ENCODE assay signal across 8 mouse cellular contexts in the genomic region with DNA sequence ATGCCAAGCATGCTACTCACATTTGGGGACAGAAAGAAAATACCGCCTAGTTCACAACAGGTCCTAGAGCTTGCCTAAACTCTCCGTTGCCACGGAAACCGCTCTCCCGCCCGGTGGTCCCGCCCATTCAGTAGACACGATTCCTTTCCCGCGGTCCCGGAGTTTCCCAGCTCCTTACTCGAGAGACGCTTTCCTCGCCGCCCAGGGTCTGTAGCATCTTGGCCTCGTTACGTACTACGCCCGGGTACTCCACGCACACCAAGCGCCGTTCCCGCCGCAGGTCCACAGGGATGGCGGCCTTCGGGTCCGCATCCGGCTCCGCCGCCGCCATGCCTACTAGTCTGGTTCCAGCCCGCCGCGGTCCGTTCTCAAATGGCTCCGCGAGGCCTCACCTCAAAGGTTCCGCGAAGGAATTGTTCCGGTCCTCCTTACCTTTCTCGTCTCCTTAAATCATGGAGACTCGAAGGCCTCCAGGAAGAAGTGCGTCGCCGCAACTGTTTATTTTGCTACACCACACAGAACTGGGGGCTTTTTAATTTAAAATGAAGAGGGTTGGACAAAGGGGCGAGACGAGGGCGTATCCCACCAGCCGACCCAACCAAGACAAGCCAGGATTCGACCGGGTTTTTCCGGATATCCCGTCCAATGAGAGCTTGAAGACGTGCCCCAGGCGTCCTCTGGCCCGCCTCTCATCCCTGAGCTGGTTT. TPM values are rescaled to one million over a fixed set of nuclear protein-coding genes. Genes with fewer than 3 reads are reported as not detected.
DNase-seq lines count a peak whose midpoint lies in the region; ATAC-seq lines count a peak whose summit lies in the region.

No protein-coding gene starts in this region.

- under 1% methylated on average over 56 of the region's 56 CpGs for WGBS in hindbrain, embryonic 16.5 days
- WGBS in macrophage (ENCODE audit: missing documents), result 1% methylated on average over 56 of the region's 56 CpGs

- peak overlapping the region; percentile 56 for H3K4me3 ChIP-seq in hindbrain, embryonic 16.5 days (ENCODE audit: low read length)
- peak overlapping the region; percentile 66 for H3K4me3 ChIP-seq in macrophage (ENCODE audit: inconsistent target)

- peak overlapping the region; percentile 72 for H3K9ac ChIP-seq in hindbrain, embryonic 16.5 days (ENCODE audit: low read depth, low read length)

- peak overlapping the region; percentile 93 for H3K27ac ChIP-seq in hindbrain, embryonic 16.5 days (ENCODE audit: low read depth, low read length)
- peak overlapping the region; percentile 80 for H3K27ac ChIP-seq in macrophage

- no peaks in the 10 kb centered on the region for H3K27me3 ChIP-seq in hindbrain, embryonic 16.5 days (replicated peaks; ENCODE audit: control insufficient read depth, insufficient read depth, low read length)

- H3K4me1 ChIP-seq in hindbrain, embryonic 16.5 days (ENCODE audit: control insufficient read depth, insufficient read depth, low read depth, low read length), result peaks cover 14% of the 10 kb centered on the region

- no peaks in the 10 kb centered on the region for H3K9me3 ChIP-seq in hindbrain, embryonic 16.5 days (ENCODE audit: control insufficient read depth, low read length)

- peaks cover 13% of the 10 kb centered on the region for H3K36me3 ChIP-seq in hindbrain, embryonic 16.5 days (ENCODE audit: control insufficient read depth, insufficient read depth, low read length)
- H3K36me3 ChIP-seq in macrophage (ENCODE audit: inconsistent target), result peaks cover 6% of the 10 kb centered on the region; the same call in 1 of the 2 replicates

- peak overlapping the region; percentile 75 for H3K4me2 ChIP-seq in hindbrain, embryonic 16.5 days (ENCODE audit: low read length)

- peak; percentile 94 for ATAC-seq in hindbrain, embryonic 16.5 days

- peaks cover 11% of the 10 kb centered on the region; the same call in 1 of the 2 replicates for H3K79me2 ChIP-seq in macrophage (ENCODE audit: inconsistent target)

- peak; percentile 75 for DNase-seq in WW6 (ENCODE audit: low read depth, low spot score)
- DNase-seq in cerebellum, postnatal 4 days (ENCODE audit: low spot score in 2 of 2), result peak; percentile 80 to 89
- DNase-seq in gastrocnemius, adult 18-20 months (ENCODE audit: low spot score), result peak; percentile 86
- DNase-seq in left cerebral cortex, adult 18-20 months (ENCODE audit: low spot score in 2 of 2), result peak; percentile 84
- DNase-seq in right cerebral cortex, adult 18-20 months, result peak; percentile 88
- DNase-seq in urinary bladder, postnatal 10 days (ENCODE audit: low spot score), result peak; percentile 53

RNA-seq across cellular contexts. Expression of gene Gtf3c5, which starts 0.8 kb away (rescaled TPM):
- 1 to 10 TPM; 7.2 to 8.9 TPM for total RNA-seq in gastrocnemius, adult 18-20 months (2021)
- polyA plus RNA-seq in hindbrain, embryonic 16.5 days (2015; fragmentation: Nextera tagmentation; extraction: Ambion mirVana), result 39.5 and 44.1 TPM in 2 replicates
- total RNA-seq in left cerebral cortex, adult 18-20 months (2021), result 10 to 100 TPM; 19.1 to 19.4 TPM
- total RNA-seq in macrophage (2018; cell fraction: chromatin; rRNA removed), result 10 to 100 TPM; 12.5 to 34.3 (median 22.0) TPM
- 10 to 100 TPM in 24 of 26 experiments, 1 to 10 TPM in 2; 9.4 to 14.0 (median 11.9) TPM for total RNA-seq in macrophage (2018; cell fraction: cytosol; rRNA removed)
- 10 to 100 TPM in 25 of 26 experiments, 1 to 10 TPM in 1; 8.8 to 26.6 (median 17.7) TPM for total RNA-seq in macrophage (2018; cell fraction: nucleus; rRNA removed)
- polyA plus RNA-seq in macrophage (2018), result 10.4 to 14.6 TPM (median 10.5 TPM) in 3 replicates

RNA-seq across cellular contexts. Expression of gene Cel, which starts 19.6 kb away (rescaled TPM):
- total RNA-seq in gastrocnemius, adult 18-20 months (2021), result under 1 TPM in 1 of 2 experiments, not detected in 1; 0.16 TPM
- polyA plus RNA-seq in hindbrain, embryonic 16.5 days (2015; fragmentation: Nextera tagmentation; extraction: Ambion mirVana), result not detected in 2 replicates
- not detected for total RNA-seq in left cerebral cortex, adult 18-20 months (2021)
- not detected for total RNA-seq in macrophage (2018; cell fraction: chromatin; rRNA removed)
- total RNA-seq in macrophage (2018; cell fraction: cytosol; rRNA removed), result not detected
- under 1 TPM in 1 of 26 experiments, not detected in 25; 0.30 TPM for total RNA-seq in macrophage (2018; cell fraction: nucleus; rRNA removed)
- not detected in 3 replicates for polyA plus RNA-seq in macrophage (2018)

RNA-seq across cellular contexts. Expression of gene Gfi1b, which starts 39.0 kb away (rescaled TPM):
- not detected for total RNA-seq in gastrocnemius, adult 18-20 months (2021)
- not detected in 2 replicates for polyA plus RNA-seq in hindbrain, embryonic 16.5 days (2015; fragmentation: Nextera tagmentation; extraction: Ambion mirVana)
- total RNA-seq in left cerebral cortex, adult 18-20 months (2021), result not detected
- total RNA-seq in macrophage (2018; cell fraction: chromatin; rRNA removed), result 1 to 10 TPM in 1 of 26 experiments, under 1 TPM in 2, not detected in 23; 0.37 to 1.1 (median 0.43) TPM
- total RNA-seq in macrophage (2018; cell fraction: cytosol; rRNA removed), result 1 to 10 TPM in 2 of 26 experiments, under 1 TPM in 14, not detected in 10; 0.09 to 1.5 (median 0.41) TPM
- 1 to 10 TPM in 2 of 26 experiments, under 1 TPM in 3, not detected in 21; 0.28 to 1.4 (median 0.83) TPM for total RNA-seq in macrophage (2018; cell fraction: nucleus; rRNA removed)
- 0.10 TPM in 1 of 3 replicates, not detected in the others for polyA plus RNA-seq in macrophage (2018)

RNA-seq across cellular contexts. Expression of gene Tsc1, which starts 58.2 kb away (rescaled TPM):
- total RNA-seq in gastrocnemius, adult 18-20 months (2021), result 10 to 100 TPM; 40.6 to 45.6 TPM
- polyA plus RNA-seq in hindbrain, embryonic 16.5 days (2015; fragmentation: Nextera tagmentation; extraction: Ambion mirVana), result 28.8 and 30.6 TPM in 2 replicates
- total RNA-seq in left cerebral cortex, adult 18-20 months (2021), result 10 to 100 TPM; 54.4 to 58.4 TPM
- total RNA-seq in macrophage (2018; cell fraction: chromatin; rRNA removed), result 100 to 1,000 TPM in 14 of 26 experiments, 10 to 100 TPM in 12; 56.8 to 198 (median 102) TPM
- 10 to 100 TPM; 11.8 to 27.0 (median 17.1) TPM for total RNA-seq in macrophage (2018; cell fraction: cytosol; rRNA removed)
- 100 to 1,000 TPM in 3 of 26 experiments, 10 to 100 TPM in 23; 27.5 to 126 (median 50.4) TPM for total RNA-seq in macrophage (2018; cell fraction: nucleus; rRNA removed)
- 11.4 to 16.4 TPM (median 15.1 TPM) in 3 replicates for polyA plus RNA-seq in macrophage (2018)

Comparison
In these comparisons a context has a peak if more than half of its experiments do, and no peak if none do; other contexts are left out.
1. Peak in every context shown above with its lines: DNase-seq, ATAC-seq, H3K4me3 ChIP-seq and H3K27ac ChIP-seq.